Mouse (Mus musculus) embryonic facial prominence, embryonic 15.5 days (tissue): ENCODE results near the gene Dhdds. TPM values are rescaled to one million over a fixed set of nuclear protein-coding genes. Genes with fewer than 3 reads are reported as not detected.

Source experiments
- ATAC-seq: fragments of 200-750 bp; cut with Nextera tagmentation; 2 replicates; pipeline ENCODE4 v1.8.0; 2017; ENCODE audit warnings: low read depth, moderate TSS enrichment; ENCODE audit not compliant: insufficient number of reproducible peaks, low FRiP score, low TSS enrichment
- H3K27ac ChIP-seq: fragments of 300-500 bp; sonication (generic); replicated peaks from 2 replicates; pipeline ENCODE4 v1.5.1; 2015; ENCODE audit warnings: mild to moderate bottlenecking, inconsistent platforms
- H3K27me3 ChIP-seq: fragments of 300-500 bp; sonication (generic); 2 replicates; pipeline ENCODE4 v1.6.1; 2015; ENCODE audit warnings: inconsistent platforms
- H3K36me3 ChIP-seq: fragments of 300-500 bp; sonication (generic); 2 replicates; pipeline ENCODE4 v1.6.1; 2015; ENCODE audit warnings: mild to moderate bottlenecking, inconsistent platforms
- H3K4me1 ChIP-seq: fragments of 300-500 bp; sonication (generic); 2 replicates; pipeline ENCODE4 v1.6.1; 2015; ENCODE audit warnings: inconsistent platforms
- H3K4me2 ChIP-seq: fragments of 300-500 bp; sonication (generic); replicated peaks from 2 replicates; pipeline ENCODE4 v1.6.1; 2015; ENCODE audit warnings: mild to moderate bottlenecking, inconsistent platforms
- H3K4me3 ChIP-seq: fragments of 300-500 bp; sonication (generic); replicated peaks from 2 replicates; pipeline ENCODE4 v1.5.1; 2015; ENCODE audit warnings: mild to moderate bottlenecking, inconsistent platforms
- H3K9ac ChIP-seq: fragments of 300-500 bp; sonication (generic); 2 replicates; pipeline ENCODE4 v1.6.1; 2015; ENCODE audit warnings: inconsistent platforms
- H3K9me3 ChIP-seq: fragments of 300-500 bp; sonication (generic); replicated peaks from 2 replicates; pipeline ENCODE4 v1.6.1; 2016; ENCODE audit warnings: inconsistent platforms
- WGBS: fragments of 180-500 bp; shearing (Covaris S2); methylation state at CpG from one replicate; pipeline ENCODE4 v1.1.7; 2015; 5-methylcytosine and 5-hydroxymethylcytosine counted together
- polyA plus RNA-seq: library from polyadenylated mRNA; unstranded; fragments of >200 nt; fragmentation: Nextera tagmentation; extraction: Ambion mirVana; gene quantifications from 2 replicates; pipeline ENCODE4 v1.2.1, GENCODE M21; 2015

The Dhdds gene
- 44.2 and 44.5 TPM in 2 replicates for polyA plus RNA-seq

- WGBS, result under 1% methylated on average over 49 of the region's 49 CpGs
- H3K27ac ChIP-seq, result peak within 1 kb of the TSS; percentile 78; the same call in 1 of the 2 replicates
Observed at GRCm38 (mm10) chr4:134000466-134001438, at the start of gene Dhdds. TSS of gene Dhdds (minus strand) at chr4:134000918.

GRCm38 (mm10) chr4:134047648-134048047 lies 46.9 kb upstream of the Dhdds start:
- 76% methylated on average over 5 of the region's 5 CpGs for whole genome bisulfite sequencing
- H3K4me3 ChIP-seq, result no peak overlapping the region
- no peak overlapping the region for H3K27ac ChIP-seq
- no peak overlapping the region for H3K4me2 ChIP-seq
- H3K9ac ChIP-seq, result no peak overlapping the region
- no peaks in the 10 kb centered on the region for H3K9me3 ChIP-seq
- H3K4me1 ChIP-seq, result peaks cover 8% of the 10 kb centered on the region
- no peak for ATAC-seq
- no peaks in the 10 kb centered on the region for H3K36me3 ChIP-seq
- no peaks in the 10 kb centered on the region for H3K27me3 ChIP-seq

More at GRCm38 (mm10) chr4:134000466-134001438, at the start of gene Dhdds:
- H3K4me2 ChIP-seq, result peak within 1 kb of the TSS; percentile 80
- H3K27me3 ChIP-seq, result no peaks in the 10 kb centered on the region
- H3K9ac ChIP-seq, result peak within 1 kb of the TSS; percentile 75
- peak; percentile 98 for ATAC-seq
- H3K4me1 ChIP-seq, result peaks cover 5% of the 10 kb centered on the region
- H3K36me3 ChIP-seq, result peaks cover 7% of the 10 kb centered on the region
- no peaks in the 10 kb centered on the region for H3K9me3 ChIP-seq
- H3K4me3 ChIP-seq, result peak within 1 kb of the TSS; percentile 81

DNA sequence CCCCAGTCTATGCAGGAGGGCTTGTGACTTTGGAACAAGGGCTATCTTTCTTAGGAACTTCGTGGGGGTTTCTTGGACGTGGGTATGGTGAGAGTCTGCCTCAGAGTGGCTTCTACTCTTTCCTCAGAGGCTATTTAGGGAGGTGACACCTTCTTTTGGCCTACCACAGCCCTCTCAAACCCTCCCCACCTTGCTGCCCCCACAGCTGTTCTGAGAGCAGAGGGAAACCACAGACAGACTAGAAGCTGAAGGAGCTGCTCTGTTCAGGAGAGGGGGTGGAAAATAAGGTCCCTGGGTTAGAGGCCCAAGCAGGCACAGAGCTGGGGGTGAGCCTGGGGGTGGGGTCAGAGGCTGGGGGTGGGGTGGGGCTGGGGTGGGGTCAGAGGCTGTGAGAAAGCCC lies 42.3 kb upstream of the Dhdds start:
- Histone ChIP-seq H3K27ac (no peak overlapping the region; the same call in 1 of the 2 replicates), H3K27me3 (no peaks in the 10 kb centered on the region), H3K36me3 (no peaks in the 10 kb centered on the region), H3K9me3 (no peaks in the 10 kb centered on the region), H3K4me2 (no peak overlapping the region), H3K4me1 (0 out of 2 replicates have a peak, but pooled peaks cover 6% of the 10 kb centered on the region), H3K9ac (no peak overlapping the region), H3K4me3 (no peak overlapping the region)
- ATAC-seq, result no peak
- WGBS, result 54% methylated on average over 2 of the region's 2 CpGs

DNA sequence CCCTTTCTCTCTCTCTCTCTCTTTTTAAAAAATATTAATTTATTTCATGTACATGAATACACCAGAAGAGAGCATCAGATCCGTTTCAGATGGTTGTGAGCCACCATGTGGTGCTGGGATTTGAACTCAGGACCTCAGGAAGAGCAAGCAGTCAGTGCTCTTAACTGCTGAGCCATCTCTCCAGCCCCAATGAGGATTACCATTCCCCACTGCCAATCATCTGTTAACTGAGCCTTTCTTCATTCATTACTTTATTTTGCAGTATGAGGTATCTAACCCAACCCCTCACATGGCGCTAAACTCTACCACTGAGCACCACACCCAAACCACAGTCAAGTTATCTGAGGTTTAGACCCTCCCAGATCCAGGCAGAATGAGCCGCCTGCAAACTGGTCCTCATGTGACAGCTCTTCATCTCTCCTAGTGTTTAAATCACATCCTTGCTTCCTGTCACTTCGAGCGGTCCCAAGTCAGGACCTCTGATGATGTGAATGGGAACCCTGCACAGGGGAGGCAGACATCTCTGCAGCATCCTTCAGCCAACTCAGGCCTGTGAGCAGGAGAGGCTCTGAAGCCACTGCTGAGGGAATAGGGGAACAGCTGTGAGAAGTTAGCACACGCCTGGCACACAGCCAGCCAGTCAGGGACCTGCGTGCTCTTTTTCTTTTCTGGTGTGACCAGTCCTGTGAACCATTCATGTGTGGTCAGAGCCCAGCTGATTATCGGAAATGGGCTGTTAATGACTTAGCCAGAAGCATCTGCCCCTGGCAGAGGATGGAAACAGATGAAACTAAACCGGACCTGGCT lies 40.8 kb upstream of the Dhdds start:
- H3K27me3 ChIP-seq, result no peaks in the 10 kb centered on the region
- H3K27ac ChIP-seq, result no peak overlapping the region
- no peaks in the 10 kb centered on the region for H3K36me3 ChIP-seq
- no peak for ATAC-seq
- 0 out of 2 replicates have a peak, but pooled peaks cover 6% of the 10 kb centered on the region for H3K4me1 ChIP-seq
- H3K4me2 ChIP-seq, result no peak overlapping the region
- 38% methylated on average over 9 of the region's 9 CpGs for WGBS
- H3K9me3 ChIP-seq, result no peaks in the 10 kb centered on the region
- no peak overlapping the region for H3K9ac ChIP-seq
- no peak overlapping the region for H3K4me3 ChIP-seq

DNA sequence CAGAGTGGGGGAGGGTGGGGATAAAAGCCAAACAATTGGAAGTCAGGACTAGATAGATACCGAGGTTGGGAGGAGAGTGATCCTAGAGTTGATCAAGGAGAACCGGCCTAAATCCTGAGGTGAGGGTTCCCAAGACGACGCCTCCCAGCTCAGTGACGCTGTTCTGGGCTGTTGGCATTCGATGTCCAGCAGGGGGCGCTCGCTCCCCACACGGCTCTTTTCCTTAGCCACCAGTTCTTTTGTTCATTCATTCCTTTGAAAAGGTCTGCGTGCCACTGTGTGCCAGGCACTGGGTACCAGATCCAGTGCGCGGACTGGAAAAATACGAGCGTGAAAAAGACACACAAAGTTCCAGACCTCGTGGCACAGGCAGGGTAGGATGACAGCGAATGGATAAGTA lies 35.2 kb upstream of the Dhdds start:
- Histone ChIP-seq H3K4me2 (no peak overlapping the region; the same call in 1 of the 2 replicates), H3K9ac (no peak overlapping the region), H3K9me3 (no peaks in the 10 kb centered on the region), H3K4me1 (0 out of 2 replicates have a peak, but pooled peaks cover 5% of the 10 kb centered on the region), H3K27ac (no peak overlapping the region), H3K27me3 (no peaks in the 10 kb centered on the region), H3K4me3 (no peak overlapping the region), H3K36me3 (no peaks in the 10 kb centered on the region)
- no peak for ATAC-seq
- WGBS, result 5% methylated on average over 16 of the region's 16 CpGs

- no peaks in the 10 kb centered on the region for H3K27me3 ChIP-seq
- H3K9ac ChIP-seq, result no peak overlapping the region
- no peak overlapping the region for H3K27ac ChIP-seq
- no peak overlapping the region for H3K4me3 ChIP-seq
- no peaks in the 10 kb centered on the region for H3K4me1 ChIP-seq
- H3K9me3 ChIP-seq, result no peaks in the 10 kb centered on the region
- 34% methylated on average over 9 of the region's 9 CpGs for WGBS
- no peak for ATAC-seq
- H3K4me2 ChIP-seq, result no peak overlapping the region
- H3K36me3 ChIP-seq, result no peaks in the 10 kb centered on the region
Observed at GRCm38 (mm10) chr4:134025802-134026201, 25.1 kb upstream of the Dhdds start.

DNA sequence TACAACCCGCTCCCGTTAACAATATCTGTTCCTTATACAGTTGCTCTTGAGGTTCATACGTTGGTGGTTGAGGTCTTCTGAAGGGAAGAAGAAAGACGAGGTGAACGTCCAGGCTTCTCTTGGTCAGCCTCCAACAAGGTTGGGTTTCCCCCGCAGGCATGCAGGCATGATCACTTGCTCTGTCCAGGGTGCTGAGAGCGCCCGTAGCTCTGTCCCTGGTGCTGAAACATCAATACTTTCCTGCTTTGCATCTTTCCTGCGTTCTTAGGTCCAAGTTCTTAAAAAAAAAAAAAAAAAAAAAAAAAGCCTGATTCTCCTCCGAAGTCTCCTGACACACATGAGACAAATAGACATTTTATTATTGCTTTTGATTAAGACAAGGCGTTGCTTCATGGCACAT lies 19.9 kb upstream of the Dhdds start:
- Histone ChIP-seq H3K27ac (no peak overlapping the region), H3K4me3 (no peak overlapping the region), H3K9ac (no peak overlapping the region), H3K36me3 (no peaks in the 10 kb centered on the region), H3K4me1 (peaks cover 21% of the 10 kb centered on the region), H3K9me3 (no peaks in the 10 kb centered on the region), H3K4me2 (no peak overlapping the region), H3K27me3 (peaks cover 50% of the 10 kb centered on the region)
- 3% methylated on average over 11 of the region's 11 CpGs for WGBS
- no peak for ATAC-seq

- no peak overlapping the region for H3K4me3 ChIP-seq
- no peak overlapping the region for H3K27ac ChIP-seq
- ATAC-seq, result no peak
- peaks cover 21% of the 10 kb centered on the region for H3K4me1 ChIP-seq
- no peak overlapping the region for H3K4me2 ChIP-seq
- no peaks in the 10 kb centered on the region for H3K9me3 ChIP-seq
- peaks cover 51% of the 10 kb centered on the region for H3K27me3 ChIP-seq
- 2% methylated on average over 16 of the region's 16 CpGs for WGBS
- no peak overlapping the region for H3K9ac ChIP-seq
- H3K36me3 ChIP-seq, result no peaks in the 10 kb centered on the region
Observed at GRCm38 (mm10) chr4:134019641-134020351, 19.1 kb upstream of the Dhdds start.

GRCm38 (mm10) chr4:134019210-134019609 lies 18.5 kb upstream of the Dhdds start:
- no peaks in the 10 kb centered on the region for H3K36me3 ChIP-seq
- H3K9me3 ChIP-seq, result no peaks in the 10 kb centered on the region
- ATAC-seq, result no peak
- no peak overlapping the region for H3K4me3 ChIP-seq
- peaks cover 51% of the 10 kb centered on the region for H3K27me3 ChIP-seq
- peaks cover 21% of the 10 kb centered on the region for H3K4me1 ChIP-seq
- no peak overlapping the region for H3K4me2 ChIP-seq
- H3K9ac ChIP-seq, result no peak overlapping the region
- WGBS, result 0% methylated on average over 7 of the region's 10 CpGs
- no peak overlapping the region for H3K27ac ChIP-seq

- H3K9me3 ChIP-seq, result no peaks in the 10 kb centered on the region
- H3K4me1 ChIP-seq, result peaks cover 21% of the 10 kb centered on the region
- 0% methylated on average over 9 of the region's 9 CpGs for WGBS
- H3K4me2 ChIP-seq, result 0 out of 2 replicates have a peak within 1 kb of the TSS, but pooled peaks have one; percentile 22
- no peak within 1 kb of the TSS for H3K9ac ChIP-seq
- H3K27ac ChIP-seq, result no peak within 1 kb of the TSS
- no peak for ATAC-seq
- H3K36me3 ChIP-seq, result no peaks in the 10 kb centered on the region
- peaks cover 51% of the 10 kb centered on the region for H3K27me3 ChIP-seq
- H3K4me3 ChIP-seq, result 0 out of 2 replicates have a peak within 1 kb of the TSS, but pooled peaks have one; percentile 10
Observed at GRCm38 (mm10) chr4:134018779-134019145, 18.0 kb upstream of the Dhdds start, which contains the start of gene Lin28a. TSS of gene Lin28a (minus strand) at chr4:134018841.
